8 mouse cellular contexts compared by ENCODE assay signal in the genomic region with DNA sequence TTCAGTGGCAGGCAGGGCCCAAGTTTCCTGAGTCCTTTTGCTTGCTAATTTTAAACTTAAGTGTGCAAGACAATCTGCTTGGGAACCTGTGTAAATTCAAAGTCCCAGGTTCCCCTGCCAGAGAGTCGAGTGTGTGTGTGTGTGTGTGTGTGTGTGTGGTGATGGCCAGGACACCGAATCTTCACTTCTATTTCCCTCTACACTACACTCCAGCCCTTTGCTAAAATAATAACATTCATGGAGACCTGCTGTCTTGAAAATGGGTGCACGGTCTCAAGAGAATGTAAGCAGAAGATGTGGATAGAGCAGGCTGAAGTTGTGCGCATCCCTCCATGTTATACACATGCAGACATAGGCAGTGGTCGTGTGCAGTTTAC. TPM values are rescaled to one million over a fixed set of nuclear protein-coding genes. Genes with fewer than 3 reads are reported as not detected.
DNase-seq lines count a peak whose midpoint lies in the region; ATAC-seq and TF ChIP-seq lines count a peak whose summit lies in the region.

No protein-coding gene starts in this region.

- H3K9me3 ChIP-seq in hindbrain, embryonic 15.5 days = no peaks in the 10 kb centered on the region
- H3K9me3 ChIP-seq in midbrain, embryonic 14.5 days (ENCODE audit: control insufficient read depth, low read length) = no peaks in the 10 kb centered on the region

- peak overlapping the region; percentile 91 for H3K27ac ChIP-seq in left cerebral cortex, adult 2 months
- peak overlapping the region; percentile 93 for H3K27ac ChIP-seq in hindbrain, embryonic 15.5 days (replicated peaks)
- peak overlapping the region; percentile 87 for H3K27ac ChIP-seq in midbrain, embryonic 14.5 days (replicated peaks; ENCODE audit: low read depth, low read length)

- DNase-seq in left cerebral cortex, adult 2 months (ENCODE audit: extremely low spot score in 1 of 2, low spot score in 2 of 2) = no peak
- no peak for DNase-seq in left cerebral cortex, adult 9 months (ENCODE audit: low spot score in 2 of 2)
- peak; percentile 19 for DNase-seq in c-Kit-positive CD71-positive TER-119-negative erythroid progenitor cells, embryonic 14.5 days (ENCODE audit: low read depth)
- peak; percentile 15 for DNase-seq in midbrain, embryonic 14.5 days
- DNase-seq in right cerebral cortex, postnatal 10 days (ENCODE audit: low spot score in 2 of 2) = no peak
- DNase-seq in adrenal gland, postnatal 14 days = no peak
- no peak for DNase-seq in gastrocnemius, adult 8-10 months (ENCODE audit: low spot score in 2 of 2)

- H3K9ac ChIP-seq in hindbrain, embryonic 15.5 days = peak overlapping the region; percentile 95
- peak overlapping the region; percentile 89 for H3K9ac ChIP-seq in midbrain, embryonic 14.5 days (replicated peaks; ENCODE audit: low read length)

- no peaks in the 10 kb centered on the region for H3K27me3 ChIP-seq in hindbrain, embryonic 15.5 days
- H3K27me3 ChIP-seq in midbrain, embryonic 14.5 days (ENCODE audit: control insufficient read depth, insufficient read depth, low read length) = no peaks in the 10 kb centered on the region

- peak overlapping the region; percentile 81 for H3K4me3 ChIP-seq in left cerebral cortex, adult 2 months
- H3K4me3 ChIP-seq in hindbrain, embryonic 15.5 days = peak overlapping the region; percentile 88
- peak overlapping the region; percentile 64 for H3K4me3 ChIP-seq in midbrain, embryonic 14.5 days (replicated peaks; ENCODE audit: low read depth, low read length)

- H3K36me3 ChIP-seq in hindbrain, embryonic 15.5 days = peaks cover 15% of the 10 kb centered on the region
- no peaks in the 10 kb centered on the region for H3K36me3 ChIP-seq in midbrain, embryonic 14.5 days (ENCODE audit: control insufficient read depth, insufficient read depth, low read length)

- intact Hi-C loops in left cerebral cortex, adult 2 months (cut with DNase I) = loop anchor here (10.0 kb wide), 1 partner anchor 837 kb away; a partner anchor contains a TSS

- no peak for TF ChIP-seq CTCF in left cerebral cortex, adult 2 months (IDR thresholded peaks at IDR 0.05)

- H3K4me2 ChIP-seq in hindbrain, embryonic 15.5 days = peak overlapping the region; percentile 83
- H3K4me2 ChIP-seq in midbrain, embryonic 14.5 days (ENCODE audit: low read length) = peak overlapping the region; percentile 85

- WGBS in hindbrain, embryonic 15.5 days = 39% methylated on average over 5 of the region's 5 CpGs
- whole genome bisulfite sequencing in midbrain, embryonic 14.5 days = 41% methylated on average over 5 of the region's 5 CpGs

- peak; percentile 1; the same call in 1 of the 2 replicates for ATAC-seq in hindbrain, embryonic 15.5 days (ENCODE audit: low FRiP score, low read depth)
- no peak for ATAC-seq in midbrain, embryonic 14.5 days (ENCODE audit: low FRiP score, low TSS enrichment)

- peaks cover 24% of the 10 kb centered on the region for H3K4me1 ChIP-seq in hindbrain, embryonic 15.5 days (replicated peaks)
- peaks cover 11% of the 10 kb centered on the region for H3K4me1 ChIP-seq in midbrain, embryonic 14.5 days (ENCODE audit: control insufficient read depth, insufficient read depth, low read length)

RNA-seq across cellular contexts. Expression of a gene that starts 0.6 kb away (rescaled TPM):
- 10 to 100 TPM; 41.8 to 45.8 TPM for total RNA-seq in left cerebral cortex, adult 2 months (2021)
- polyA plus RNA-seq in hindbrain, embryonic 15.5 days (2015; fragmentation: Nextera tagmentation; extraction: Ambion mirVana) = 36.6 and 41.4 TPM in 2 replicates
- 28.7 and 36.8 TPM in 2 replicates for polyA plus RNA-seq in midbrain, embryonic 14.5 days (2014; fragmentation: Nextera tagmentation; extraction: Ambion mirVana)
- total RNA-seq in adrenal gland, postnatal 14 days (2021) = 57.7 and 79.8 TPM in 2 replicates
- total RNA-seq in gastrocnemius, adult 8-10 months (2022) = 10 to 100 TPM; 25.7 to 38.7 (median 28.8) TPM

RNA-seq across cellular contexts. Expression of a gene that starts 35.5 kb away (rescaled TPM):
- 10 to 100 TPM; 31.9 to 37.3 TPM for total RNA-seq in left cerebral cortex, adult 2 months (2021)
- polyA plus RNA-seq in hindbrain, embryonic 15.5 days (2015; fragmentation: Nextera tagmentation; extraction: Ambion mirVana) = 38.8 and 39.0 TPM in 2 replicates
- polyA plus RNA-seq in midbrain, embryonic 14.5 days (2014; fragmentation: Nextera tagmentation; extraction: Ambion mirVana) = 31.0 and 40.0 TPM in 2 replicates
- 214 and 236 TPM in 2 replicates for total RNA-seq in adrenal gland, postnatal 14 days (2021)
- 100 to 1,000 TPM; 146 to 334 (median 250) TPM for total RNA-seq in gastrocnemius, adult 8-10 months (2022)

RNA-seq across cellular contexts. Expression of a gene that starts 35.9 kb away (rescaled TPM):
- 1 to 10 TPM; 5.8 to 6.9 TPM for total RNA-seq in left cerebral cortex, adult 2 months (2021)
- 7.3 and 8.0 TPM in 2 replicates for polyA plus RNA-seq in hindbrain, embryonic 15.5 days (2015; fragmentation: Nextera tagmentation; extraction: Ambion mirVana)
- 4.2 and 4.7 TPM in 2 replicates for polyA plus RNA-seq in midbrain, embryonic 14.5 days (2014; fragmentation: Nextera tagmentation; extraction: Ambion mirVana)
- total RNA-seq in adrenal gland, postnatal 14 days (2021) = 29.5 and 31.4 TPM in 2 replicates
- total RNA-seq in gastrocnemius, adult 8-10 months (2022) = 1 to 10 TPM; 2.3 to 3.6 (median 3.0) TPM

RNA-seq across cellular contexts. Expression of a gene that starts 39.8 kb away (rescaled TPM):
- 100 to 1,000 TPM; 768 to 774 TPM for total RNA-seq in left cerebral cortex, adult 2 months (2021)
- polyA plus RNA-seq in hindbrain, embryonic 15.5 days (2015; fragmentation: Nextera tagmentation; extraction: Ambion mirVana) = 3,041 and 3,094 TPM in 2 replicates
- polyA plus RNA-seq in midbrain, embryonic 14.5 days (2014; fragmentation: Nextera tagmentation; extraction: Ambion mirVana) = 2,201 and 2,712 TPM in 2 replicates
- 46.1 and 59.9 TPM in 2 replicates for total RNA-seq in adrenal gland, postnatal 14 days (2021)
- total RNA-seq in gastrocnemius, adult 8-10 months (2022) = 1 to 10 TPM; 3.9 to 8.6 (median 5.4) TPM

Comparison
In these comparisons a context has a peak if more than half of its experiments do, and no peak if none do; other contexts are left out.
1. DNase-seq: peak in c-Kit-positive CD71-positive TER-119-negative erythroid progenitor cells, embryonic 14.5 days (single experiment) and midbrain, embryonic 14.5 days (single experiment); none in left cerebral cortex, adult 2 months (0 of 2), left cerebral cortex, adult 9 months (0 of 2), right cerebral cortex, postnatal 10 days (0 of 2), adrenal gland, postnatal 14 days (single experiment) and gastrocnemius, adult 8-10 months (0 of 2).
2. Peak in every context shown above with its lines, with median percentiles within 50 percentile points of each other: H3K27ac ChIP-seq and H3K4me3 ChIP-seq.